Comparison of ENCODE assay signal across 9 mouse cellular contexts in the genomic region with DNA sequence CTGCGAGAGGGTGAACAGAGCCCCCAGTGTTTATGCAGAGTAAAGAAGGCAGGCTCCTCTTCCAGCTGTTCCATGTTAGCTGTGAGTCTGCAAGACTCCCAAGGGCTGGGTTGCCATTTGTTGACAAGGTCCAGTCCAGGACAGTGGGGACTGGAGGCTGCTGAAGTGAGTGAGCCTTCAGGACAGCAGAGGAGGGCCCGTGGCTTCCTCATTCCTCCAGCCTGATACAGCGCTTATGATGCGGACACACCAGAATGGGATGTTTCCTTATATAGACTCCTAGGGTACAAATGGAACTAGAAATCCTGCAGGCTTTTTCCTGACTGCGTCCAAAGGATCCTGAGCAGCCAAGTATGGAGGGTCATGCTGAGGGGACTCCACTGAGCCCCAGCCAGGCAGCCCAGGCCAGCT. TPM values are rescaled to one million over a fixed set of nuclear protein-coding genes. Genes with fewer than 3 reads are reported as not detected.
DNase-seq lines count a peak whose midpoint lies in the region; ATAC-seq and TF ChIP-seq lines count a peak whose summit lies in the region.
"Had no signal": no experiment of that assay in that cellular context is flagged by ENCODE, and none has a peak within 500 bp of the region (broad histone marks: within the 10 kb centered on the region; RNA-seq: fewer than 3 reads in every experiment).

No protein-coding gene starts in this region.

- peak overlapping the region; percentile 94 for H3K4me2 ChIP-seq in hindbrain, embryonic 13.5 days
- peak overlapping the region; percentile 96 for H3K4me2 ChIP-seq in limb, embryonic 12.5 days
- H3K4me2 ChIP-seq in midbrain, embryonic 16.5 days (ENCODE audit: low read length) = peak overlapping the region; percentile 98

- no peaks in the 10 kb centered on the region for H3K9me3 ChIP-seq in hindbrain, embryonic 13.5 days
- H3K9me3 ChIP-seq in limb, embryonic 12.5 days = no peaks in the 10 kb centered on the region
- no peaks in the 10 kb centered on the region for H3K9me3 ChIP-seq in midbrain, embryonic 16.5 days (replicated peaks; ENCODE audit: control insufficient read depth, low read length, poor library complexity, severe bottlenecking)
- H3K9me3 ChIP-seq: megakaryocyte, embryonic 14.5 days had no signal

- H3K27ac ChIP-seq in gastrocnemius, adult 2 months = peak overlapping the region; percentile 91
- peak overlapping the region; percentile 61 for H3K27ac ChIP-seq in hindbrain, embryonic 13.5 days
- peak overlapping the region; percentile 45; the same call in 1 of the 2 replicates for H3K27ac ChIP-seq in limb, embryonic 12.5 days
- H3K27ac ChIP-seq in midbrain, embryonic 16.5 days (ENCODE audit: low read length) = peak overlapping the region; percentile 73; the same call in 1 of the 2 replicates

- peaks cover 32% of the 10 kb centered on the region for H3K4me1 ChIP-seq in hindbrain, embryonic 13.5 days (replicated peaks)
- peaks cover 22% of the 10 kb centered on the region for H3K4me1 ChIP-seq in limb, embryonic 12.5 days (replicated peaks)
- peaks cover 22% of the 10 kb centered on the region for H3K4me1 ChIP-seq in midbrain, embryonic 16.5 days (ENCODE audit: control insufficient read depth, insufficient read depth, low read length)

- H3K36me3 ChIP-seq in hindbrain, embryonic 13.5 days = no peaks in the 10 kb centered on the region
- 0 out of 2 replicates have a peak, but pooled peaks cover 3% of the 10 kb centered on the region for H3K36me3 ChIP-seq in limb, embryonic 12.5 days
- no peaks in the 10 kb centered on the region for H3K36me3 ChIP-seq in midbrain, embryonic 16.5 days (ENCODE audit: control insufficient read depth, insufficient read depth, low read length)

- peak; percentile 3 for DNase-seq in cerebellum, adult 11 months
- peak; percentile 11 for DNase-seq in cerebellum, adult 8-10 months
- DNase-seq in gastrocnemius, adult 2 months = peak; percentile 65
- DNase-seq in thymus, postnatal 10 days (ENCODE audit: low spot score in 2 of 2) = no peak

- intact Hi-C loops in gastrocnemius, adult 2 months (cut with DNase I) = loop anchor here (5.0 kb wide), 1 partner anchor 36 kb away; no protein-coding TSS in a partner anchor

- no peak for TF ChIP-seq CTCF in gastrocnemius, adult 2 months (IDR thresholded peaks at IDR 0.05)

- H3K9ac ChIP-seq in hindbrain, embryonic 13.5 days = peak overlapping the region; percentile 77
- peak overlapping the region; percentile 34 for H3K9ac ChIP-seq in limb, embryonic 12.5 days (replicated peaks)
- H3K9ac ChIP-seq in midbrain, embryonic 16.5 days (ENCODE audit: low read depth, low read length) = peak overlapping the region; percentile 69

- peaks cover 15% of the 10 kb centered on the region for H3K27me3 ChIP-seq in hindbrain, embryonic 13.5 days
- H3K27me3 ChIP-seq in limb, embryonic 12.5 days = no peaks in the 10 kb centered on the region
- H3K27me3 ChIP-seq in midbrain, embryonic 16.5 days (ENCODE audit: control insufficient read depth, insufficient read depth, low read depth, low read length) = no peaks in the 10 kb centered on the region; the same call in 1 of the 2 replicates

- WGBS in hindbrain, embryonic 13.5 days = 25% methylated on average over 5 of the region's 5 CpGs
- 17% methylated on average over 5 of the region's 5 CpGs for WGBS in limb, embryonic 12.5 days
- WGBS in midbrain, embryonic 16.5 days = 24% methylated on average over 5 of the region's 5 CpGs

- no peak for ATAC-seq in cerebellum, adult (ENCODE audit: insufficient number of reproducible peaks, low FRiP score, low TSS enrichment)
- no peak for ATAC-seq in hindbrain, embryonic 13.5 days (ENCODE audit: low FRiP score)
- ATAC-seq in limb, embryonic 12.5 days (ENCODE audit: insufficient number of reproducible peaks, insufficient read depth, low FRiP score, low TSS enrichment, low read depth) = no peak
- peak; percentile 8; the same call in 1 of the 2 replicates for ATAC-seq in midbrain, embryonic 16.5 days

- H3K4me3 ChIP-seq in gastrocnemius, adult 2 months = peak overlapping the region; percentile 91
- peak overlapping the region; percentile 60 for H3K4me3 ChIP-seq in hindbrain, embryonic 13.5 days
- peak overlapping the region; percentile 72 for H3K4me3 ChIP-seq in limb, embryonic 12.5 days (replicated peaks)
- peak overlapping the region; percentile 50 for H3K4me3 ChIP-seq in midbrain, embryonic 16.5 days (ENCODE audit: low read depth, low read length)

RNA-seq across cellular contexts. Expression of gene Samd4, which starts 3.2 kb away (rescaled TPM):
- 10 to 100 TPM; 50.6 to 52.6 TPM for total RNA-seq in gastrocnemius, adult 2 months (2021)
- polyA plus RNA-seq in hindbrain, embryonic 13.5 days (2015; fragmentation: Nextera tagmentation; extraction: Ambion mirVana) = 3.6 and 3.9 TPM in 2 replicates
- 6.7 and 6.8 TPM in 2 replicates for polyA plus RNA-seq in limb, embryonic 12.5 days (2016; fragmentation: Nextera tagmentation; extraction: Ambion mirVana)
- 4.5 and 5.0 TPM in 2 replicates for polyA plus RNA-seq in midbrain, embryonic 16.5 days (2015; fragmentation: Nextera tagmentation; extraction: Ambion mirVana)

RNA-seq across cellular contexts. Expression of gene Cgrrf1, which starts 54.0 kb away (rescaled TPM):
- 10 to 100 TPM; 53.0 to 58.9 TPM for total RNA-seq in gastrocnemius, adult 2 months (2021)
- 19.5 and 23.4 TPM in 2 replicates for polyA plus RNA-seq in hindbrain, embryonic 13.5 days (2015; fragmentation: Nextera tagmentation; extraction: Ambion mirVana)
- 28.6 and 29.4 TPM in 2 replicates for polyA plus RNA-seq in limb, embryonic 12.5 days (2016; fragmentation: Nextera tagmentation; extraction: Ambion mirVana)
- 19.1 and 19.2 TPM in 2 replicates for polyA plus RNA-seq in midbrain, embryonic 16.5 days (2015; fragmentation: Nextera tagmentation; extraction: Ambion mirVana)

Comparison
In these comparisons a context has a peak if more than half of its experiments do, and no peak if none do; other contexts are left out.
1. DNase-seq: peak in cerebellum, adult 11 months (single experiment), cerebellum, adult 8-10 months (single experiment) and gastrocnemius, adult 2 months (single experiment); none in thymus, postnatal 10 days (0 of 2).
2. Peak in every context shown above with its lines, with median percentiles within 50 percentile points of each other: H3K27ac ChIP-seq, H3K4me3 ChIP-seq, H3K4me2 ChIP-seq and H3K9ac ChIP-seq.